Mouse (Mus musculus): Measurements from ENCODE around the gene Tnip1. TPM values are rescaled to one million over a fixed set of nuclear protein-coding genes. Genes with fewer than 3 reads are reported as not detected.
A peak's percentile ranks its signal among the peaks of the same experiment; 100 is the strongest.

Tnip1 gene
- polyA plus RNA-seq, 1 experiment from 2014 or later, result 18.6 TPM

- no peak overlapping the region for H3K4me3 ChIP-seq
- H3K9ac ChIP-seq, result no peak overlapping the region
- WGBS, result 4% methylated on average over 2 of the region's 2 CpGs
- no peaks in the 10 kb centered on the region for H3K9me3 ChIP-seq
- ATAC-seq (ENCODE audit: low FRiP score, low read depth), result no peak
- no peak overlapping the region for H3K4me2 ChIP-seq
- no peak overlapping the region for H3K27ac ChIP-seq (replicated peaks)
- H3K27me3 ChIP-seq, result 0 out of 2 replicates have a peak, but pooled peaks cover 3% of the 10 kb centered on the region
- H3K36me3 ChIP-seq, result no peaks in the 10 kb centered on the region
- 0 out of 2 replicates have a peak, but pooled peaks cover 6% of the 10 kb centered on the region for H3K4me1 ChIP-seq (replicated peaks)
Observed at GRCm38 (mm10) chr11:54881051-54881474, 81.7 kb downstream of the Tnip1 start.

GRCm38 (mm10) chr11:54879922-54880321 is 82.8 kb downstream of the Tnip1 start:
- no peak overlapping the region for H3K4me2 ChIP-seq
- H3K9me3 ChIP-seq, result no peaks in the 10 kb centered on the region
- 81% methylated on average over 10 of the region's 10 CpGs for WGBS
- no peak for ATAC-seq (ENCODE audit: low FRiP score, low read depth)
- H3K4me3 ChIP-seq, result no peak overlapping the region
- H3K27ac ChIP-seq (replicated peaks), result no peak overlapping the region
- no peaks in the 10 kb centered on the region for H3K36me3 ChIP-seq
- H3K27me3 ChIP-seq, result 0 out of 2 replicates have a peak, but pooled peaks cover 3% of the 10 kb centered on the region
- H3K4me1 ChIP-seq (replicated peaks), result 0 out of 2 replicates have a peak, but pooled peaks cover 6% of the 10 kb centered on the region
- no peak overlapping the region for H3K9ac ChIP-seq

GRCm38 (mm10) chr11:54879434-54879833 is 83.3 kb downstream of the Tnip1 start:
- Histone ChIP-seq H3K9me3 (no peaks in the 10 kb centered on the region), H3K27me3 (0 out of 2 replicates have a peak, but pooled peaks cover 3% of the 10 kb centered on the region), H3K27ac (replicated peaks) (no peak overlapping the region), H3K9ac (no peak overlapping the region), H3K4me2 (no peak overlapping the region), H3K36me3 (peaks cover under 1% of the 10 kb centered on the region; the same call in 1 of the 2 replicates), H3K4me1 (replicated peaks) (0 out of 2 replicates have a peak, but pooled peaks cover 6% of the 10 kb centered on the region), H3K4me3 (no peak overlapping the region)
- ATAC-seq (ENCODE audit: low FRiP score, low read depth), result peak; percentile 69
- WGBS, result 34% methylated on average over 4 of the region's 4 CpGs

- H3K27ac ChIP-seq (replicated peaks), result no peak overlapping the region
- WGBS, result 80% methylated on average over 6 of the region's 6 CpGs
- H3K36me3 ChIP-seq, result peaks cover 6% of the 10 kb centered on the region
- no peak overlapping the region for H3K4me2 ChIP-seq
- no peaks in the 10 kb centered on the region for H3K9me3 ChIP-seq
- H3K4me1 ChIP-seq (replicated peaks), result 0 out of 2 replicates have a peak, but pooled peaks cover 6% of the 10 kb centered on the region
- no peak for ATAC-seq (ENCODE audit: low FRiP score, low read depth)
- H3K27me3 ChIP-seq, result 0 out of 2 replicates have a peak, but pooled peaks cover 3% of the 10 kb centered on the region
- H3K4me3 ChIP-seq, result no peak overlapping the region
- H3K9ac ChIP-seq, result no peak overlapping the region
Observed at GRCm38 (mm10) chr11:54878893-54879292, 83.8 kb downstream of the Tnip1 start.

- Histone ChIP-seq H3K27me3 (no peaks in the 10 kb centered on the region), H3K4me2 (no peak overlapping the region), H3K36me3 (peaks cover 31% of the 10 kb centered on the region), H3K4me1 (replicated peaks) (0 out of 2 replicates have a peak, but pooled peaks cover 3% of the 10 kb centered on the region), H3K27ac (replicated peaks) (no peak overlapping the region), H3K9ac (no peak overlapping the region), H3K9me3 (no peaks in the 10 kb centered on the region), H3K4me3 (no peak overlapping the region)
- WGBS, result 95% methylated on average over 5 of the region's 5 CpGs
- ATAC-seq (ENCODE audit: low FRiP score, low read depth), result no peak
Observed at GRCm38 (mm10) chr11:54876031-54876430, 86.7 kb downstream of the Tnip1 start.

GRCm38 (mm10) chr11:54871831-54872537 is 90.7 kb downstream of the Tnip1 start:
- Histone ChIP-seq H3K4me1 (replicated peaks) (peaks cover 26% of the 10 kb centered on the region), H3K36me3 (peaks cover 44% of the 10 kb centered on the region), H3K27me3 (no peaks in the 10 kb centered on the region), H3K27ac (replicated peaks) (no peak overlapping the region), H3K4me3 (no peak overlapping the region), H3K9me3 (no peaks in the 10 kb centered on the region), H3K9ac (no peak overlapping the region), H3K4me2 (no peak overlapping the region)
- ATAC-seq (ENCODE audit: low FRiP score, low read depth), result peak; percentile 31; the same call in 1 of the 2 replicates
- 68% methylated on average over 7 of the region's 7 CpGs for WGBS

- Histone ChIP-seq H3K9ac (no peak overlapping the region), H3K4me1 (replicated peaks) (peaks cover 33% of the 10 kb centered on the region), H3K27ac (replicated peaks) (no peak overlapping the region), H3K4me3 (no peak overlapping the region), H3K4me2 (0 out of 2 replicates have a peak overlapping the region, but pooled peaks have one; percentile 69), H3K36me3 (peaks cover 43% of the 10 kb centered on the region), H3K9me3 (no peaks in the 10 kb centered on the region), H3K27me3 (no peaks in the 10 kb centered on the region)
- 69% methylated on average over 3 of the region's 3 CpGs for WGBS
- no peak for ATAC-seq (ENCODE audit: low FRiP score, low read depth)
Observed at GRCm38 (mm10) chr11:54869318-54869717, 93.4 kb downstream of the Tnip1 start.

GRCm38 (mm10) chr11:54868445-54868844 is 94.3 kb downstream of the Tnip1 start:
- no peak for ATAC-seq (ENCODE audit: low FRiP score, low read depth)
- Histone ChIP-seq H3K9ac (no peak overlapping the region), H3K4me2 (peak overlapping the region; percentile 69), H3K4me1 (replicated peaks) (peaks cover 33% of the 10 kb centered on the region), H3K36me3 (peaks cover 34% of the 10 kb centered on the region), H3K27me3 (no peaks in the 10 kb centered on the region), H3K4me3 (no peak overlapping the region; the same call in 1 of the 2 replicates), H3K27ac (replicated peaks) (no peak overlapping the region), H3K9me3 (no peaks in the 10 kb centered on the region)
- 78% methylated on average over 2 of the region's 2 CpGs for WGBS

GRCm38 (mm10) chr11:54867903-54868434 is 94.7 kb downstream of the Tnip1 start:
- Histone ChIP-seq H3K4me1 (replicated peaks) (peaks cover 36% of the 10 kb centered on the region), H3K36me3 (peaks cover 32% of the 10 kb centered on the region), H3K4me3 (peak overlapping the region; percentile 87), H3K9me3 (no peaks in the 10 kb centered on the region), H3K4me2 (peak overlapping the region; percentile 69), H3K27ac (replicated peaks) (no peak overlapping the region), H3K27me3 (no peaks in the 10 kb centered on the region), H3K9ac (no peak overlapping the region)
- no peak for ATAC-seq (ENCODE audit: low FRiP score, low read depth)
- 87% methylated on average over 3 of the region's 3 CpGs for WGBS

GRCm38 (mm10) chr11:54867049-54867385 is 95.7 kb downstream of the Tnip1 start:
- WGBS, result 2% methylated on average over 5 of the region's 5 CpGs
- H3K27ac ChIP-seq (replicated peaks), result peak overlapping the region; percentile 90
- peak overlapping the region; percentile 98 for H3K9ac ChIP-seq
- peak; percentile 40; the same call in 1 of the 2 replicates for ATAC-seq (ENCODE audit: low FRiP score, low read depth)
- H3K36me3 ChIP-seq, result peaks cover 24% of the 10 kb centered on the region
- peaks cover 36% of the 10 kb centered on the region for H3K4me1 ChIP-seq (replicated peaks)
- no peaks in the 10 kb centered on the region for H3K9me3 ChIP-seq
- peak overlapping the region; percentile 69 for H3K4me2 ChIP-seq
- H3K4me3 ChIP-seq, result peak overlapping the region; percentile 87
- no peaks in the 10 kb centered on the region for H3K27me3 ChIP-seq

- peak; percentile 80 for ATAC-seq (ENCODE audit: low FRiP score, low read depth)
Observed at GRCm38 (mm10) chr11:54866119-54867048, 96.3 kb downstream of the Tnip1 start, which contains the start of gene Hint1. Gene Hint1, plus strand, starts transcription at chr11:54866383.

More at GRCm38 (mm10) chr11:54866119-54867048, 96.3 kb downstream of the Tnip1 start, which contains the start of gene Hint1:
- Histone ChIP-seq H3K9ac (peak within 1 kb of the TSS; percentile 98), H3K27ac (replicated peaks) (peak within 1 kb of the TSS; percentile 90), H3K27me3 (no peaks in the 10 kb centered on the region), H3K36me3 (peaks cover 17% of the 10 kb centered on the region), H3K9me3 (no peaks in the 10 kb centered on the region), H3K4me1 (replicated peaks) (peaks cover 37% of the 10 kb centered on the region), H3K4me3 (peak within 1 kb of the TSS; percentile 87), H3K4me2 (peak within 1 kb of the TSS; percentile 69)
- under 1% methylated on average over 86 of the region's 107 CpGs for whole genome bisulfite sequencing
